Mouse (Mus musculus) limb, embryonic 11.5 days (tissue): ENCODE measurements around the gene Necab3. TPM values are rescaled to one million over a fixed set of nuclear protein-coding genes. Genes with fewer than 3 reads are reported as not detected.

Source experiments
- ATAC-seq: fragments of 200-750 bp; cut with Nextera tagmentation; 2 replicates; pipeline ENCODE4 v1.8.0; 2017; ENCODE audit warnings: low read depth; ENCODE audit not compliant: insufficient number of reproducible peaks, low FRiP score, low TSS enrichment
- DNase-seq: peaks from one replicate; pipeline ENCODE4 v3.0.0-alpha.2; 2015; ENCODE audit warnings: low spot score
- H3K27ac ChIP-seq: fragments of 300-500 bp; sonication (generic); replicated peaks from 2 replicates; pipeline ENCODE4 v1.5.1; 2014; ENCODE audit warnings: low read depth, mild to moderate bottlenecking, low read length
- H3K27me3 ChIP-seq: fragments of 300-500 bp; sonication (generic); 2 replicates; pipeline ENCODE4 v1.6.1; 2014; ENCODE audit warnings: mild to moderate bottlenecking, low read length, mixed read lengths; ENCODE audit not compliant: control insufficient read depth, insufficient read depth
- H3K36me3 ChIP-seq: fragments of 300-500 bp; sonication (generic); 2 replicates; pipeline ENCODE4 v1.6.1; 2014; ENCODE audit warnings: mild to moderate bottlenecking, low read length, moderate library complexity, mixed read lengths; ENCODE audit not compliant: control insufficient read depth, insufficient read depth
- H3K4me1 ChIP-seq: fragments of 300-500 bp; sonication (generic); 2 replicates; pipeline ENCODE4 v1.6.1; 2014; ENCODE audit warnings: low read length, mixed read lengths; ENCODE audit not compliant: control insufficient read depth, insufficient read depth
- H3K4me2 ChIP-seq: fragments of 300-500 bp; sonication (generic); 2 replicates; pipeline ENCODE4 v1.6.1; 2014; ENCODE audit warnings: low read depth, mild to moderate bottlenecking, moderate library complexity; ENCODE audit not compliant: severe bottlenecking
- H3K4me3 ChIP-seq: fragments of 300-500 bp; sonication (generic); 2 replicates; pipeline ENCODE4 v1.5.1; 2014; ENCODE audit warnings: low read depth, low read length
- H3K9ac ChIP-seq: fragments of 300-500 bp; sonication (generic); 2 replicates; pipeline ENCODE4 v1.6.1; 2014; ENCODE audit warnings: mild to moderate bottlenecking, low read length
- H3K9me3 ChIP-seq: fragments of 300-500 bp; sonication (generic); 2 replicates; pipeline ENCODE4 v1.6.1; 2016; ENCODE audit warnings: low read length; ENCODE audit not compliant: control insufficient read depth
- whole genome bisulfite sequencing: fragments of 180-500 bp; shearing (Covaris S2); extraction: QIAGEN DNeasy Blood & Tissue Kit; methylation state at CpG from one replicate; pipeline ENCODE4 v1.1.7; 2014; 5-methylcytosine and 5-hydroxymethylcytosine counted together
- polyA plus RNA-seq: library from polyadenylated mRNA; unstranded; fragments of >200 nt; fragmentation: Nextera tagmentation; extraction: Ambion mirVana; gene quantifications from 2 replicates; pipeline ENCODE4 v1.2.1, GENCODE M21; 2014

Necab3 gene
- polyA plus RNA-seq, 1 experiment from 2014 or later: 1.4 TPM

DNA sequence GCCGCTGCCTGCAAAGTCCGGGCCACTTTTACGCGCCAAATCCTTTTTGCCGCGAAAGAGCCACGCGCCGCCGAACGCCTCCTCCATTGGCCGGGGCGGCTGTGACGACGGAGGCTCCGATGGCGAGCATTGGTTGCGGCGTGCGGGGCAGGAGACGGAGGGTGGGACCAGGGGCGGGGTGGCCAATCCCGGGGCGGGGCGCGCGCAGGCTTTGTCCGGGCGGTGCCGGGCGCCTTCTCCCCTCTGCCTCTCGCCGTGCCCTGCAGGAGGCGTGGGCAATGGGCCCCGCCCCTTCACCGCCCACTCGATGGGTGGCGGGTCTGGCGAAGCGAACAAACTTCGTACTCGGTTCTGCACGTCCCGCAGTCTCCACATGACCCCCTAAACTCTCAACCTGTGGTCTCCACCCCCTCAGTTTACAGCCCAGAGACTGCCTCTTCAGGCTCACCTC lies 11.2 kb upstream of the Necab3 start, which contains the start of gene E2f1:
Gene E2f1, minus strand, starts transcription at position 57 of the 451 bp plus-strand sequence.
- Histone ChIP-seq H3K9ac (peak within 1 kb of the TSS; percentile 90), H3K4me1 (peaks cover 15% of the 10 kb centered on the region), H3K9me3 (no peaks in the 10 kb centered on the region), H3K4me3 (peak within 1 kb of the TSS; percentile 76), H3K27ac (peak within 1 kb of the TSS; percentile 84), H3K36me3 (0 out of 2 replicates have a peak, but pooled peaks cover 2% of the 10 kb centered on the region), H3K27me3 (no peaks in the 10 kb centered on the region), H3K4me2 (peak within 1 kb of the TSS; percentile 82)
- 0% methylated on average over 42 of the region's 44 CpGs for WGBS
- ATAC-seq (peak; percentile 94), DNase-seq (peak; percentile 98)

DNA sequence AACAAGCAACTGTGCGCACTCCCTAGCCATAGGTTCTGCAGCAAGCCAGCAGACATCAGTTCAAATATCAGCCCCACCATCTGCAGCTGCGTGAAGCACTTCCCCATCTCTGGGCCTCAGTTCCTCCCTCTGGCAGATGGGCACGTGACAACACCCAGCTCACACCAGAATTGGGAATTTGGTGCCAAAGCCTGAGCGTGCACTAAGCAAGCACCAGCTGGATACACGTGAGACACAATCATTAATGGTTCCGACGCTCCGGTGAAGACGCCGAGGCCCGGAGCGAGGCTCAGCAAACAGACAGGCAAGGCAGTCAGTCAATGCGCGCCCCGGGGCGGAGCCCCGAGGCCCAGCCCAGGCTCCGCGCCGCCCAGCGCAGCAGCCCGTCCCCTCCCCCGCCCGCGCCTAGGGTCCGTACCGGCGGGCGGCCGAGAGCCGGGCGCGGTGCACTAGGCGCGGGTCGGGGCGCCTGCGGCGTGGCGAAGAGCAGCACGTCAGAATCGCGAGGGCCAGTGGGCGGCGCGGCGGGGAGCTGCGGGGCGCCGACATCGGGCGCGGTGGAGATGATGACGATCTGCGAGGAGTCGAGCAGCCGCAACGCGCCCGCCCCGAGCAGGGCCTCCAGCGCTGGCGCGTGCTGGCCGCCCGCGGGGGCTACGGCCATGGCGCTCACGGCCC lies 10.5 kb upstream of the Necab3 start:
- Histone ChIP-seq H3K4me1 (peaks cover 15% of the 10 kb centered on the region), H3K9me3 (no peaks in the 10 kb centered on the region), H3K4me3 (peak overlapping the region; percentile 76), H3K36me3 (0 out of 2 replicates have a peak, but pooled peaks cover 2% of the 10 kb centered on the region), H3K4me2 (peak overlapping the region; percentile 82), H3K27me3 (no peaks in the 10 kb centered on the region), H3K9ac (peak overlapping the region; percentile 90), H3K27ac (peak overlapping the region; percentile 84)
- DNase-seq (peak; percentile 75), ATAC-seq (peak; percentile 69)
- WGBS: under 1% methylated on average over 68 of the region's 70 CpGs

DNA sequence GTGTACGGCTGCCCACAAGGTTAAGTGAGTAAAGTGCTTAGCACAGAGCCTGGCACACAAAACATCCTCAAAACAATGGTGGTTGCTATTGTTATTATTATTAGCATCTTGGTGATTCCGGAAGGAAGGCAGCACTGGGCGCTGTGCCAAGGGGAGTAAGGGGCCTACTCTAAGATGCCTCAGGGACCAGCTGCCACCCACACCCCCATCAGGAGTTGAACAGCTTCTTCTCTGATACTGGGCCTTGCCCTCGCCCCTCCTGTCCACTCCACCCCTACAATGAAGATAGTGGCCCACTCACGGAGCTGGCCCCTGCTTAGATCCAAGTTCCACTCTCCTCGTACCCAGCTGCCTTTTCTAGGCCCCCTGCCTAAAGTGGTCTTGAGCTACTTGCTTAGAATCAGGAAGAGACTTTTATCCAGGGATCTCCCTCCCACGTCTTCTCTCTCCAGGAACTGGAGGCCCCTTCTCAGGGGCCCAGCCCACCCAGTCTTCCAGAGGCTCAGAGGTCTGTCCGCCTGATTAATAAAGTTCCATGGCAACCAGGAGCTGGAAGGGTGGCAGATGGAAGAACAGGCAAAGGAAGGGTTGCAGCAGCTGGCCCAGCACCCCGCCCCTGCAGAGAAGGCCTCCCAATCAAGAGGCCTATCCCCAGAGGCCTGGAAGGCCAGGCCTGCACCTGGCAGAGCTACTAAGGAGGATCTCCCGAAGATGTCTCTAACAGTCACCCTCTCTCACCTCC lies 9.8 kb upstream of the Necab3 start:
- H3K4me1 ChIP-seq: peaks cover 15% of the 10 kb centered on the region
- H3K9me3 ChIP-seq: no peaks in the 10 kb centered on the region
- ATAC-seq (no peak), DNase-seq (peak; percentile 22)
- H3K36me3 ChIP-seq: peaks cover 8% of the 10 kb centered on the region; the same call in 1 of the 2 replicates
- peak overlapping the region; percentile 84; the same call in 1 of the 2 replicates for H3K27ac ChIP-seq
- peak overlapping the region; percentile 82 for H3K4me2 ChIP-seq
- H3K4me3 ChIP-seq: peak overlapping the region; percentile 76
- peak overlapping the region; percentile 90 for H3K9ac ChIP-seq
- no peaks in the 10 kb centered on the region for H3K27me3 ChIP-seq
- WGBS: 31% methylated on average over 10 of the region's 10 CpGs

DNA sequence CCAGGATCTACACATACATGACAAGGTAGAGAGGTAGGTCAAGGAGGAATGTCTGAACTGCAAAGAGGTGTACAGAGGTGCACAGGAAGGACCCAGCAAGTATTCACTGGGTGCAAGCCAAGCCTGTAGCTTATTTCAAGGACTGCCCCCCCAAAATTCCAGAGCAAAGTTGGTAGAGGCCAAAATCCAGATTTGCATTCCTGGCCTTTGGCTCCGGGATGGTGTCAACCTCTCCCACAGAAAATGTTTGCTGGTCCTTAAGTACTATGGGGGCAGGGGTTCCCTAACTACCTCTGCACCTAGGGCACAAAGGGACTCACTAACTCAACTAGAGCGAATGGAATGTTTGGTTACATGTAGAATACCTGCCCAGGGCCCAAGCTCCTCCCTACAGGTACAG lies 9.1 kb upstream of the Necab3 start:
- Histone ChIP-seq H3K9me3 (no peaks in the 10 kb centered on the region), H3K9ac (no peak overlapping the region), H3K4me1 (peaks cover 15% of the 10 kb centered on the region), H3K27ac (no peak overlapping the region), H3K27me3 (no peaks in the 10 kb centered on the region), H3K36me3 (peaks cover 14% of the 10 kb centered on the region; the same call in 1 of the 2 replicates), H3K4me2 (peak overlapping the region; percentile 82), H3K4me3 (peak overlapping the region; percentile 76; the same call in 1 of the 2 replicates)
- WGBS: 82% methylated on average over 2 of the region's 2 CpGs
- ATAC-seq: no peak
- peak; percentile 21 for DNase-seq

DNA sequence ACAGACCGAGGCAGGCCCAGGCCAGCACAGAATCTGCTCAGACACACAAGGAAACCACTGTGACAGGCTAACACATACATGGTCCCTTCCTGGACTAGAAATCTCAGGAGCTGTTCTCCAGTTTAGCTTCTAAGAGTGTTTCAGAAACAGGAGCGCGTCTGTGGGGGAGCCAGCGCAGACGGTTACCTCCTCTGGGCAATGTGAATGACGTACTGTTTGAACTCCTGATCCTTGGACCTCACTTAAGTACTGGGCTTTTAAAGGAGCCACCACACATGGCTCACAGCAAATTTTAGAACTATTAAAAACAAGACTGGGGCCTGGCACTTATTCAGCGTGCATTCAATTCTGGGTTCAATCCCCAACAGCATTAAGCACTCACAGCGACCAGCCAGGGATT lies 8.0 kb upstream of the Necab3 start:
- H3K4me3 ChIP-seq: no peak overlapping the region
- H3K36me3 ChIP-seq: peaks cover 19% of the 10 kb centered on the region
- no peak overlapping the region for H3K4me2 ChIP-seq
- H3K27ac ChIP-seq: no peak overlapping the region
- H3K4me1 ChIP-seq: peaks cover 15% of the 10 kb centered on the region
- 49% methylated on average over 8 of the region's 8 CpGs for WGBS
- DNase-seq: peak; percentile 20
- no peak for ATAC-seq
- H3K9me3 ChIP-seq: no peaks in the 10 kb centered on the region
- H3K27me3 ChIP-seq: no peaks in the 10 kb centered on the region
- no peak overlapping the region for H3K9ac ChIP-seq

DNA sequence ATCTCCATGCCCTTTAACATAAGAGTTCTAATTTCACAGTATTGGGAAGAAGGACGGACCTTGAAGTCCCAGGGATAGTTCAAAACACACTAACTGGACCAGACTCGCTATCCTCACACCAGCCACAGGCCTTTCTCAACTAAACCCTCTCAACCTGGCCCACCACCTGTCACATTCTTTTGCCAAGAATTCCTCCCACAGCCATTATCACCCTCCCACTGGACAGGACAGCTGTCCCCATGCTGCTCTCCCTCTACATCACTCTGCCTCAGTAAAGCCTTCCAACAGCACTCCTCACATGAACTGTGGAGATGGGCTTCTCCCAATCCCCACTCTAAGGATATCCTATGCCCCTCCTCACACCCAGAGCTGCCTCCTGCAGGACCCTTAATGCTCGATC lies 6.9 kb upstream of the Necab3 start:
- H3K4me1 ChIP-seq: peaks cover 15% of the 10 kb centered on the region
- no peaks in the 10 kb centered on the region for H3K9me3 ChIP-seq
- H3K27ac ChIP-seq: no peak overlapping the region
- ATAC-seq (no peak), DNase-seq (no peak)
- no peak overlapping the region for H3K4me3 ChIP-seq
- H3K27me3 ChIP-seq: no peaks in the 10 kb centered on the region
- 63% methylated on average over 3 of the region's 3 CpGs for WGBS
- no peak overlapping the region for H3K4me2 ChIP-seq
- H3K9ac ChIP-seq: no peak overlapping the region
- H3K36me3 ChIP-seq: peaks cover 22% of the 10 kb centered on the region

DNA sequence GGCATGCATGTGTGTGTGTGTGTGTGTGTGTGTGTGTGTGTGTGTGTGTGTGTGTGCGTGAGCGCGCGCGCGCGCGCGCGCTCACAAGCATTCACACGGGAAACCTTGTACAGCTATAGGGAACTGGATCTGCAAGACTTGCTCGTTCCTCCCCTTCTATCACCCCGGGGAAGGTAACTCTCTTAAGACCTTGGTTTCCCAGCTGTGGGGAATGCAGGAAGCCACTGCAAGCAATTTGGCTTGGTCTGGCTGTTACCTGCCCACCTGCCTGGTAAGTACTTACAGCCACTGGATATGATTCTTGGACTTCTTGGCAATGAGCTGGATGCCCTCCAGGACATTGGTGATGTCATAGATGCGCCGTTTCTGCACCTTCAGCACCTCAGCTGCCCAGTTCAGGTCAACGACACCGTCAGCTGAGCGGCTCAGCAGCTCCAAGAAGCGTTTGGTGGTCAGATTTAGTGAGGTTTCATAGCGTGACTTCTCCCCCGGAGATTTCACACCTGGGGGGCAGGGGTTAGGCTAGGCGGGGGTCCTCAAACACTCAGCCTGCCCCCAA lies 5.0 kb upstream of the Necab3 start:
- DNase-seq (no peak), ATAC-seq (no peak)
- H3K4me2 ChIP-seq: no peak overlapping the region
- peaks cover 14% of the 10 kb centered on the region for H3K4me1 ChIP-seq
- H3K36me3 ChIP-seq: peaks cover 22% of the 10 kb centered on the region
- H3K4me3 ChIP-seq: no peak overlapping the region
- no peak overlapping the region for H3K9ac ChIP-seq
- no peak overlapping the region for H3K27ac ChIP-seq
- no peaks in the 10 kb centered on the region for H3K27me3 ChIP-seq
- 90% methylated on average over 22 of the region's 22 CpGs for WGBS
- H3K9me3 ChIP-seq: no peaks in the 10 kb centered on the region

DNA sequence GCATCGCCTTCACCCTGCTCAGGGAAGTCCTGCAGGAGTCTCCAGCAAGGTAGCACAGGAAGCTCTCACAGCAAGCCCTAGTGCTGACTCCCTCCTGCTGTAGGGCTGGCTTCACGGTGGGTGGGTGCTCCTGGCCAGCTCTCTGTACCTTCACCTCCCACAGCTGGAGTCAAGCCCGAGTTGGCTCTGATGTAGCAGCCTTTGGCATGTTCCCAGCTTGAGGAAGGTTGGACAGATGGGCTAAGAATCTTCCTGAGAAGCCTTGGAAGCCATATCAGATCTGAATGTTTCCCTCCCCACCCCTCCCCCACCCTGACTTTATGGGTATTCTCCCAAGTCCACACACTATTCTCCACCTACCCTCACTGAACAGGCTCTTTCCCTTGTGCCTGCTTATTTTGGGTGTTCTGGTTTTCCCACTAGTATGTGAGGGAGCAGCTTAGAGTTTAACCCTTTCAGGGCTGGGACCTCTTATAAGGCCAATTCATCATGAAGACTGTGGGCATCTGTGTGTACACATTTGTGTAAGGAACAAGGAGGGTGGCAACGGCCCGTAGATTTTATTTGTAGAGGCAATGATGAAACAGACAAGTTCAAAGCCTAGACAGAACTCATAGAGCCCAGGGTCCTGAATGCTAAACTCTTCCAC lies 1.4 kb downstream of the Necab3 start:
- ATAC-seq (no peak), DNase-seq (no peak)
- Histone ChIP-seq H3K4me3 (no peak overlapping the region), H3K36me3 (peaks cover 9% of the 10 kb centered on the region), H3K4me1 (peaks cover 9% of the 10 kb centered on the region), H3K9me3 (no peaks in the 10 kb centered on the region), H3K4me2 (0 out of 2 replicates have a peak overlapping the region, but pooled peaks have one; percentile 0), H3K27me3 (0 out of 2 replicates have a peak, but pooled peaks cover 3% of the 10 kb centered on the region), H3K9ac (no peak overlapping the region), H3K27ac (no peak overlapping the region)
- 49% methylated on average over 5 of the region's 5 CpGs for WGBS
